Mouse (Mus musculus): ENCODE results near the gene Syt1. TPM values are rescaled to one million over a fixed set of nuclear protein-coding genes. Genes with fewer than 3 reads are reported as not detected.

Gene Syt1
- polyA plus RNA-seq, 1 experiment from 2014 or later = 3.6 TPM

DNA sequence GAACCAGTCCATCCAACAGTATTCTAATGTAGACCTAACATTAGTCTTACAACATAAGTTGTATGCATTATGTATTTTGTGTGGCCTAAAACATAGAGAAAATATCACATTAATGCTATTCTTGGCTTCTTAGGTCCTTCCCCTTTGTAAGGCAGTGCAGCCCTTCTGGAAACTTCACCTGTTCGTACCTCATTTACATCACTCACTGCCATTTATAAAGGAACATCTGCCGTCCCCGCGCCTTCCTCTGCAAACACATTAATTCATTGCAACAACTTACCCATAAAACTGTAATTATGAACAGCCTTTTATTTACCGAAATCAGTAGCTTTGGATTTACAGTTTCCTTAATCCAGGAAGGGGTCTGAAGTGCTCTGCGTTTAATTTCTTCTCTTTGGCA lies 195.4 kb downstream of the Syt1 start:
- Histone ChIP-seq H3K4me1 (no peaks in the 10 kb centered on the region), H3K27me3 (no peaks in the 10 kb centered on the region), H3K4me2 (no peak overlapping the region), H3K36me3 (no peaks in the 10 kb centered on the region), H3K4me3 (replicated peaks) (no peak overlapping the region), H3K9me3 (replicated peaks) (no peaks in the 10 kb centered on the region), H3K9ac (no peak overlapping the region), H3K27ac (no peak overlapping the region)
- no peak for ATAC-seq (replicated peaks; ENCODE audit: low FRiP score)
- 73% methylated on average over 6 of the region's 6 CpGs for WGBS

- Histone ChIP-seq H3K36me3 (no peaks in the 10 kb centered on the region), H3K9ac (no peak overlapping the region), H3K27ac (no peak overlapping the region), H3K4me3 (replicated peaks) (no peak overlapping the region), H3K9me3 (replicated peaks) (no peaks in the 10 kb centered on the region), H3K4me2 (no peak overlapping the region), H3K27me3 (no peaks in the 10 kb centered on the region), H3K4me1 (no peaks in the 10 kb centered on the region)
- no peak for ATAC-seq (replicated peaks; ENCODE audit: low FRiP score)
- WGBS = 94% methylated on average over 1 of the region's 1 CpGs
Measured at GRCm38 (mm10) chr10:108804380-108804779, 206.4 kb downstream of the Syt1 start.

DNA sequence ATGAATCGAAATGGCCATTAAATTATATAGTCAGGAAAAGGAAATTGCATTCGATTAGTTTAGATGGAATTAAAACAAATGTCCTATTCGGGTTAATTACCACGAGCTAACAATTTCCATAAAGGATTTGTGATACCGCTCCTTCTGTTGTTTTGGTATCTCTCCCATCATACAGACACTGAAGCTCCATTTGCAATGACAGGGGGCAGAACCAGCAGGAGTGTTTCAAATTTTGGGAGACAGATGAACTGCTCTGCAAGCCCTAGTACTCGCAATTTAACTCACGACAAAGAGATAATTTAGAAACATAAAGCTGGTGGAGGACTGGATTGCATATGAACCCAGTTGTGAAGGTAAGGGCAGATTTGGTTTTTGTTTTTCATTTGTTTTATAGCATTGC lies 210.0 kb downstream of the Syt1 start:
- 83% methylated on average over 7 of the region's 7 CpGs for WGBS
- Histone ChIP-seq H3K9ac (no peak overlapping the region), H3K4me3 (replicated peaks) (no peak overlapping the region), H3K4me1 (no peaks in the 10 kb centered on the region), H3K27ac (no peak overlapping the region), H3K27me3 (no peaks in the 10 kb centered on the region), H3K4me2 (no peak overlapping the region), H3K36me3 (no peaks in the 10 kb centered on the region), H3K9me3 (replicated peaks) (no peaks in the 10 kb centered on the region)
- no peak for ATAC-seq (replicated peaks; ENCODE audit: low FRiP score)

DNA sequence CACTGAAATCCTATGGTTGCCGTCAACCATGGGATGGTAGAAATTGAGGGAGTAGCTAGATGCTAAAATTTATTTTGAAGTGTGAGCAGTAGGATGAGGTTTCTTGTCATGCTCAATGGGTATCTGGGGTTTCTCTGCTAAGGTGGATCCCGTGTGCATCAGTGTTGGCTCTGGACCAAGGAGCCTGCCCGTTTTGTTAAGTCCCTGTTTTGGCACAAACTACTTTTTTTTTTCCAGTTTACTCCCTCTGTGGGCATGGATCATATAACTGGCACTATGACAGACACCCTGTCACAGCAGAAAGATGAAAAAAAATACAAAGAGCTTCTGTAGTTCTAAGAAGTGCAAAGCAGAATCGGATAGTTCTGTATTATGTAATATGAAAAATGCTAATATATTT lies 212.0 kb downstream of the Syt1 start:
- H3K9me3 ChIP-seq (replicated peaks) = no peaks in the 10 kb centered on the region
- H3K9ac ChIP-seq = no peak overlapping the region
- H3K36me3 ChIP-seq = no peaks in the 10 kb centered on the region

DNA sequence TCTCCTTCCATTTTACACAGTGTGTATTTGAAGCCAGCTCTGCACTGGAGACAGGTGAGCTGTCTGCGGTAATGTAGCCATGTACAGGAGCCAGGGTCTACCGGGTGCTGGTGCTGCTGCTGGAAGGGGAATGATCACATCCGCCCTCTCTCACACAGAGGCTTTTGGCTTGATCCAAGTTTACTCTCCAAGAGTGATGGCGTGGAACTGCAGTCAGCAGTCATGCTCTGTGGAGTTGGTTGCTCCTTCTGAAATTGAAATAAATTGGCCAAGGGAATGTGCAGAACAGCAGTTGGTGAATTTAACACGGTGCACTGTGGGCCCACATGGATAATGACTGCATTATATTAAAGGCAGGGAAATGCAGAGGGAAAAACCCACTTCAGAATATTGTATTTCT lies 228.0 kb downstream of the Syt1 start:
- Histone ChIP-seq H3K36me3 (no peaks in the 10 kb centered on the region), H3K4me3 (replicated peaks) (no peak overlapping the region), H3K9me3 (replicated peaks) (no peaks in the 10 kb centered on the region), H3K9ac (no peak overlapping the region), H3K27me3 (no peaks in the 10 kb centered on the region), H3K27ac (no peak overlapping the region), H3K4me1 (no peaks in the 10 kb centered on the region), H3K4me2 (no peak overlapping the region)
- 79% methylated on average over 5 of the region's 5 CpGs for WGBS
- no peak for ATAC-seq (replicated peaks; ENCODE audit: low FRiP score)

More for the DNA sequence above, 212.0 kb downstream of the Syt1 start:
- Histone ChIP-seq H3K27me3 (no peaks in the 10 kb centered on the region), H3K4me2 (no peak overlapping the region), H3K4me3 (replicated peaks) (no peak overlapping the region), H3K4me1 (no peaks in the 10 kb centered on the region), H3K27ac (no peak overlapping the region)
- ATAC-seq (replicated peaks; ENCODE audit: low FRiP score) = no peak
- 84% methylated on average over 4 of the region's 4 CpGs for WGBS

GRCm38 (mm10) chr10:108780614-108781013 lies 230.2 kb downstream of the Syt1 start:
- Histone ChIP-seq H3K9me3 (replicated peaks) (no peaks in the 10 kb centered on the region), H3K36me3 (no peaks in the 10 kb centered on the region), H3K9ac (no peak overlapping the region), H3K4me2 (no peak overlapping the region), H3K27ac (no peak overlapping the region), H3K4me1 (no peaks in the 10 kb centered on the region), H3K27me3 (no peaks in the 10 kb centered on the region), H3K4me3 (replicated peaks) (no peak overlapping the region)
- ATAC-seq (replicated peaks; ENCODE audit: low FRiP score) = no peak
- WGBS = 82% methylated on average over 3 of the region's 3 CpGs

- H3K4me1 ChIP-seq = no peaks in the 10 kb centered on the region
- WGBS = 35% methylated on average over 8 of the region's 8 CpGs
Measured at GRCm38 (mm10) chr10:108776735-108777134, 234.0 kb downstream of the Syt1 start.

DNA sequence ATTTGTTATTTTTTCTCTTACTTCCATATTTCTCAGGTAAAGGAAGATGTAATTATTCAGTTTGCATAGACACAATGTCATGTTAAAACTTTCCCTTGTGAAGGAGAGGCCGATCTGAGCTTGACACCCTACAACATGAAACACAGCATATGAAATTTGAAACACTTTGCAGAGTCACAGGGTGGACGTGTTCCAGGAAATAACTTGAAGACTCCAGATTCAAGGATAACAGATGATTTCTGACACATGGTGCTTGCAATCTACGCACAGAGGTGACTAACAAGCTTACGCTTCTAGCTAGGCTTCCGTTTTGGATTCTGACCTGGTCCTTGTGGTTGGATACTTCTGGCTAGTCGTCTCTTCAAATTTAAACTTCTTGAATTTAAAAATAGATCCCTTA lies 239.7 kb downstream of the Syt1 start:
- 77% methylated on average over 6 of the region's 6 CpGs for WGBS
- no peak overlapping the region for H3K27ac ChIP-seq
- no peaks in the 10 kb centered on the region for H3K4me1 ChIP-seq
- ATAC-seq (replicated peaks; ENCODE audit: low FRiP score) = no peak
- H3K4me3 ChIP-seq (replicated peaks) = no peak overlapping the region
- no peak overlapping the region for H3K9ac ChIP-seq
- no peaks in the 10 kb centered on the region for H3K9me3 ChIP-seq (replicated peaks)
- no peak overlapping the region for H3K4me2 ChIP-seq
- no peaks in the 10 kb centered on the region for H3K27me3 ChIP-seq
- H3K36me3 ChIP-seq = no peaks in the 10 kb centered on the region

More at GRCm38 (mm10) chr10:108776735-108777134, 234.0 kb downstream of the Syt1 start:
- H3K4me2 ChIP-seq = no peak overlapping the region
- no peak overlapping the region for H3K9ac ChIP-seq
- no peaks in the 10 kb centered on the region for H3K36me3 ChIP-seq
- no peak overlapping the region for H3K27ac ChIP-seq
- no peaks in the 10 kb centered on the region for H3K9me3 ChIP-seq (replicated peaks)
- no peak overlapping the region for H3K4me3 ChIP-seq (replicated peaks)
- no peaks in the 10 kb centered on the region for H3K27me3 ChIP-seq
- no peak for ATAC-seq (replicated peaks; ENCODE audit: low FRiP score)

GRCm38 (mm10) chr10:108765564-108765963 lies 245.2 kb downstream of the Syt1 start:
- no peak overlapping the region for H3K9ac ChIP-seq
- H3K27me3 ChIP-seq = no peaks in the 10 kb centered on the region
- H3K9me3 ChIP-seq (replicated peaks) = no peaks in the 10 kb centered on the region
- ATAC-seq (replicated peaks; ENCODE audit: low FRiP score) = no peak
- H3K4me3 ChIP-seq (replicated peaks) = no peak overlapping the region
- H3K4me2 ChIP-seq = no peak overlapping the region
- no peaks in the 10 kb centered on the region for H3K4me1 ChIP-seq
- H3K27ac ChIP-seq = no peak overlapping the region
- H3K36me3 ChIP-seq = no peaks in the 10 kb centered on the region

DNA sequence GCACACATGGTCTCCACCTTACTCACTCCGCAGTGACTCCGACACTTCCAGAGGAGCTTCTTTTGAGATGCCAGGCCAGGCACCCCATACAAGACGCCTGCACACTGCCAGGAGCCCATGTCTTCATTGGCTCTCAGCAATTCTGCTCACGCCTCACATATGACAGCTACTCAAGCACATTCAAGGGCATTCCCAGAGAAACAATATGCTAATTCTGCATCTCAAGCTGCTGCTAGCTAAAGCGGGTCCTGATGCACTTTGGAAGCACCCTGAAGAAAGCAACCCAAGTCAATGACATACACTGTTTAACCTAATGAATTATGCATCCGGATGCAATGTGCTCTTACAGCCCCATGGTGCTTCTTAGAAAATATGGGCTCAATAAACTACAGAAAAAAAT lies 247.1 kb downstream of the Syt1 start:
- WGBS = 91% methylated on average over 6 of the region's 6 CpGs
- Histone ChIP-seq H3K36me3 (no peaks in the 10 kb centered on the region), H3K4me2 (no peak overlapping the region), H3K27me3 (no peaks in the 10 kb centered on the region), H3K9me3 (replicated peaks) (no peaks in the 10 kb centered on the region), H3K4me3 (replicated peaks) (no peak overlapping the region), H3K9ac (no peak overlapping the region), H3K27ac (no peak overlapping the region), H3K4me1 (no peaks in the 10 kb centered on the region)
- ATAC-seq (replicated peaks; ENCODE audit: low FRiP score) = no peak

DNA sequence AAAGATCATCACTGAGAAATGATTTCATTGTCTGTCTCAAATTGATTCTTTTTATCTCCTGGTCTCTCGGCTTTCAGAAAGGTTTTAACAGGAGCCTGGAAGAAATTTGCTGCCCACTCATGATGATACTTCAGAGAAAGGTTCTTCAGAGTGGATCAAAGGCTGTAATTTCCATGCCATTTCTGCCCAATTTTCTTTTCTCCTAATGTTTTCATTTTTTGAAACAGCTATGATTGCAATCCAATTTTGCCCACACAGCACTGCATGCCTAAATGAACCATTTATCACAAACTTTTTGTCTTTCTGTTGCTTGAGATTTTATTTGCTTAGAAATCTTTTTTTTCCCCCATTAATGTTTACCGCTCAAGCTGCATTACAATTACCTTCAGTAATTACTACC lies 257.5 kb downstream of the Syt1 start:
- H3K27me3 ChIP-seq = no peaks in the 10 kb centered on the region
- H3K4me1 ChIP-seq = no peaks in the 10 kb centered on the region
- no peak overlapping the region for H3K9ac ChIP-seq
- no peaks in the 10 kb centered on the region for H3K9me3 ChIP-seq (replicated peaks)
- H3K4me2 ChIP-seq = no peak overlapping the region
- 88% methylated on average over 2 of the region's 2 CpGs for WGBS
- no peak for ATAC-seq (replicated peaks; ENCODE audit: low FRiP score)
- H3K36me3 ChIP-seq = no peaks in the 10 kb centered on the region
- H3K4me3 ChIP-seq (replicated peaks) = no peak overlapping the region
- H3K27ac ChIP-seq = no peak overlapping the region

DNA sequence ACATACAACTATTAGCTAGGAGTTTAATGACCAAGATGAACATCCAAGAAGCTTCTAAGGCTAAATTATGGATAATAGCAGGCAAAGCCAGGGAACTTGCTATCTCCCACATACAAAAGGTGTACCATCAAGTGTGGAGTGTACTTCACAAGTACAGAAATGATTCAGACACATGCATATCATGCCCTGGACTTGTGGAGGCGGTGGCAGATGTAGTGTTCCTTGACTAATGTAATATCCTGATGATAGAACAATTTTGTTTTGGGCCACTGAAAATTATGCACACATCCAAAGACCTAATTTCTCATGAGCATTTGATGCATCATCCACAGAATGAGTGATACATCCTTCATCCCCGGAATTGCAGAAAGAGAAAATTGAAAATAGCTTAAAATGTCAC lies 267.0 kb downstream of the Syt1 start:
- 88% methylated on average over 2 of the region's 2 CpGs for WGBS
- no peak overlapping the region for H3K4me2 ChIP-seq
- H3K27me3 ChIP-seq = no peaks in the 10 kb centered on the region
- no peak overlapping the region for H3K9ac ChIP-seq
- H3K9me3 ChIP-seq (replicated peaks) = no peaks in the 10 kb centered on the region
- H3K27ac ChIP-seq = no peak overlapping the region
- no peak for ATAC-seq (replicated peaks; ENCODE audit: low FRiP score)
- no peaks in the 10 kb centered on the region for H3K4me1 ChIP-seq
- no peaks in the 10 kb centered on the region for H3K36me3 ChIP-seq
- H3K4me3 ChIP-seq (replicated peaks) = no peak overlapping the region

- Histone ChIP-seq H3K27ac (no peak overlapping the region), H3K36me3 (no peaks in the 10 kb centered on the region), H3K9me3 (replicated peaks) (no peaks in the 10 kb centered on the region), H3K27me3 (no peaks in the 10 kb centered on the region), H3K4me3 (replicated peaks) (no peak overlapping the region), H3K4me2 (no peak overlapping the region), H3K9ac (no peak overlapping the region), H3K4me1 (no peaks in the 10 kb centered on the region)
- 67% methylated on average over 2 of the region's 2 CpGs for WGBS
- ATAC-seq (replicated peaks; ENCODE audit: low FRiP score) = no peak
Measured at GRCm38 (mm10) chr10:108733982-108734381, 276.8 kb downstream of the Syt1 start.
